Mouse (Mus musculus): ENCODE results near the gene Them7. TPM values are rescaled to one million over a fixed set of nuclear protein-coding genes. Genes with fewer than 3 reads are reported as not detected.

Them7 gene
- total and polyA plus RNA-seq, 3 experiments: not detected

- Histone ChIP-seq H3K9me3 (replicated peaks; ENCODE audit: insufficient read depth, low read length) (no peaks in the 10 kb centered on the region), H3K36me3 (ENCODE audit: control insufficient read depth in 1 of 2, insufficient read depth in 2 of 2, low read length in 2 of 2) (no peaks in the 10 kb centered on the region), H3K27me3 (ENCODE audit: control insufficient read depth in 1 of 2, insufficient read depth in 2 of 2, low read length in 2 of 2) (no peaks in the 10 kb centered on the region; a peak in 2 of 4 replicates), H3K4me1 (ENCODE audit: control insufficient read depth in 1 of 2, insufficient read depth in 2 of 2, low read length in 2 of 2) (no peaks in the 10 kb centered on the region), H3K27ac (ENCODE audit: control insufficient read depth, low read depth, low read length) (no peak overlapping the region), H3K4me3 (ENCODE audit: control insufficient read depth in 1 of 2, insufficient read depth in 1 of 2, low read depth in 2 of 2, low read length in 2 of 2) (no peak overlapping the region), H3K79me2 (ENCODE audit: control insufficient read depth, insufficient read depth, low read length, poor library complexity) (no peaks in the 10 kb centered on the region), H3K9ac (ENCODE audit: control insufficient read depth, low read depth, low read length, poor library complexity, severe bottlenecking) (no peak overlapping the region)
- TF ChIP-seq CTCF (IDR thresholded peaks at IDR 0.05 in 2 of 3, conservative IDR thresholded peaks at IDR 0.05 in 1 of 3; ENCODE audit: control insufficient read depth in 1 of 3, insufficient read depth in 1 of 3, low read depth in 2 of 3, low read length in 3 of 3, poor library complexity in 1 of 3, severe bottlenecking in 1 of 3): peak; percentile 52 to 65 (median 59); a peak in 5 of 6 replicates
- TF ChIP-seq RAD21 (IDR thresholded peaks at IDR 0.05; ENCODE audit: low read depth, low read length): peak; percentile 6
- no peak for TF ChIP-seq HCFC1 (IDR thresholded peaks at IDR 0.05; ENCODE audit: low read depth, low read length)
- DNase-seq (ENCODE audit: low read depth, low spot score): peak; percentile 26
Measured at GRCm38 (mm10) chr2:105311414-105311813, 87.3 kb downstream of the Them7 start.

- Histone ChIP-seq H3K9me3 (replicated peaks; ENCODE audit: insufficient read depth, low read length) (no peaks in the 10 kb centered on the region), H3K4me1 (ENCODE audit: control insufficient read depth in 1 of 2, insufficient read depth in 2 of 2, low read length in 2 of 2) (no peaks in the 10 kb centered on the region), H3K9ac (ENCODE audit: control insufficient read depth, low read depth, low read length, poor library complexity, severe bottlenecking) (no peak overlapping the region), H3K36me3 (ENCODE audit: control insufficient read depth in 1 of 2, insufficient read depth in 2 of 2, low read length in 2 of 2) (no peaks in the 10 kb centered on the region), H3K4me3 (ENCODE audit: control insufficient read depth in 1 of 2, insufficient read depth in 1 of 2, low read depth in 2 of 2, low read length in 2 of 2) (no peak overlapping the region), H3K79me2 (ENCODE audit: control insufficient read depth, insufficient read depth, low read length, poor library complexity) (no peaks in the 10 kb centered on the region), H3K27ac (ENCODE audit: control insufficient read depth, low read depth, low read length) (no peak overlapping the region), H3K27me3 (ENCODE audit: control insufficient read depth in 1 of 2, insufficient read depth in 2 of 2, low read length in 2 of 2) (no peaks in the 10 kb centered on the region)
- TF ChIP-seq HCFC1 (IDR thresholded peaks at IDR 0.05; ENCODE audit: low read depth, low read length): no peak
- no peak for TF ChIP-seq TCF12 (IDR thresholded peaks at IDR 0.05; ENCODE audit: low read depth, low read length)
- no peak for TF ChIP-seq MAZ (IDR thresholded peaks at IDR 0.05; ENCODE audit: low read depth, low read length)
- no peak for TF ChIP-seq POLR2A (IDR thresholded peaks at IDR 0.05; ENCODE audit: control insufficient read depth in 1 of 2, insufficient read depth in 1 of 2, low read depth in 1 of 2, low read length in 2 of 2, poor library complexity in 1 of 2)
- no peak for TF ChIP-seq ELF1 (IDR thresholded peaks at IDR 0.05; ENCODE audit: low read depth, low read length)
- TF ChIP-seq GATA1 (IDR thresholded peaks at IDR 0.05; ENCODE audit: low read depth, low read length): no peak
- TF ChIP-seq BHLHE40 (IDR thresholded peaks at IDR 0.05; ENCODE audit: borderline replicate concordance, low read depth, low read length): no peak
- TF ChIP-seq CTCF (IDR thresholded peaks at IDR 0.05 in 2 of 3, conservative IDR thresholded peaks at IDR 0.05 in 1 of 3; ENCODE audit: control insufficient read depth in 1 of 3, insufficient read depth in 1 of 3, low read depth in 2 of 3, low read length in 3 of 3, poor library complexity in 1 of 3, severe bottlenecking in 1 of 3): no peak
- no peak for TF ChIP-seq MXI1 (IDR thresholded peaks at IDR 0.05; ENCODE audit: low read depth, low read length)
- TF ChIP-seq CHD2 (IDR thresholded peaks at IDR 0.05; ENCODE audit: low read length): no peak
- no peak for TF ChIP-seq USF2 (IDR thresholded peaks at IDR 0.05; ENCODE audit: borderline replicate concordance in 1 of 2, insufficient read depth in 1 of 2, low read depth in 1 of 2, low read length in 2 of 2)
- no peak for TF ChIP-seq MEF2A (IDR thresholded peaks at IDR 0.05; ENCODE audit: extremely low read depth, insufficient replicate concordance, low read depth, low read length, poor library complexity, severe bottlenecking)
- TF ChIP-seq RCOR1 (IDR thresholded peaks at IDR 0.05; ENCODE audit: low read depth, low read length): no peak
- no peak for TF ChIP-seq ZKSCAN1 (IDR thresholded peaks at IDR 0.05; ENCODE audit: low read depth, low read length)
- no peak for TF ChIP-seq E2F4 (IDR thresholded peaks at IDR 0.05; ENCODE audit: borderline replicate concordance, low read depth, low read length)
- no peak for TF ChIP-seq UBTF (IDR thresholded peaks at IDR 0.05; ENCODE audit: borderline replicate concordance, insufficient read depth, low read depth, low read length)
- no peak for DNase-seq (ENCODE audit: low read depth, low spot score)
Measured at GRCm38 (mm10) chr2:105311991-105312390, 87.9 kb downstream of the Them7 start.
